Mouse (Mus musculus) spleen, postnatal 36 days (tissue): ENCODE measurements around the gene Olfr427.
"Not testable (repeated sequence)": the region's sequence is repeated elsewhere in the genome, so short reads cannot be mapped to it uniquely, and the experiment has no call there.

Source experiments
- DNase-seq, 2 experiments: peaks; one replicate each; pipeline ENCODE4 v3.0.0; 2022; ENCODE audit warnings: low spot score in 2 of 2, mixed read lengths in 1 of 2

The Olfr427 gene

DNA sequence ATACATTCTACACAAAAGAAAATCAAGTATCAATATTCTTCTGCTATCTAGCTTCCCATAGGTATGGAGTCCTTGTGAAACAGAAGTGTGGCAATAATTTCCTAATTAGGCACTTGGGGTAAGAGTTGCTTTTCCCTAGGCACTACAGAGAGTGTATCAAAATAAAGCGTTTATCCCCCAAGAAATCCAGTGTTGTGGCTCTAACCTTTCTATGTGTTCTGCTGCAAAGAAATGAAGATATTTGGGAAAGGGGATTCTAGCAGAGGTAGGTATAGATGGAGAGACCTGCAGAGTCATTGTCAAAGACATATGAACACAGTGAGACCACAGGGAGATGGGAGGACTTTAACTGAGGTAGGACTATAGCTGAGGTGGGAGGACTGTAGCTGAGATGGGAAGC lies at the start of gene Olfr427:
Olfr427 (plus strand) TSS at position 301 of the 400 bp plus-strand sequence.
- DNase-seq = no peak

DNA sequence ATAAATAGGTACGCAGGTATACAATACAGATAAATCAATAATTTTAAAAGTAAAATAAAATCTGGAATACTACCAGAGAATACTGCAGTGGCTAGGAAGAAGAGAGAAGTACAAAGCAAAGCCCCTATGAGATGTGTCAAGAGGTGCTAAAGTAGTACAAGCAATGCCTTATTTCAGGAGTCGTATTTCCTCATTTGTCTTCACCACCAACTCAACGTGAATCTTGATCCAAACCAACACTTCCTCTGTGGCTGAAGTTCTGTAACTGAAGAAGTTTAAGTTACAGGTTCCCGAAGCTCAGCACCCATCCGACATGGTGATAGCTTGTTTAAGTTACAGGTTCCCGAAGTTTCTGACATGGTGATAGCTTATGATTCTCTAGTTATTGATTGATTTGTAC lies 48.5 kb upstream of the Olfr427 start:
- not testable (repeated sequence) for DNase-seq

DNA sequence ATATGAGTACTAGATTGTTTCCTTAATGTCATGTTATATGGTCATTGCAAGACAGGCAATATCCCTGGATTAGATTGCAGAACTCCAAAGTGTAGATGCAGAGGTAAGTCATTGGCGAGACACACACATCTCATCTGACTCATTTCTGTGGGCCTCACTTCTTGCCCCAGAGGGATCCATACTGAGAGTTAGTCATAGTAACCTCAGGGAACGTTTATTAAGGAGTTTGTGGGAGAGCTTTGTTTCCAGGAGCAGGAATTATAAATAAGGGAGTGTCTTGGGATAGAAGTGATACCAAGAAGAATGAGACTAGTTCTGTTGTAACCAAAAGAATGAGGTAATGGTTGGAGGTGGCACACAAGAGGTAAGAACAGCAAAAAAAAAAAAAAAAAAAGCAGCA lies 47.8 kb upstream of the Olfr427 start, which contains the start of gene Olfr432:
Olfr432 (plus strand) TSS at position 313 of the 400 bp plus-strand sequence.
- DNase-seq = no peak

DNA sequence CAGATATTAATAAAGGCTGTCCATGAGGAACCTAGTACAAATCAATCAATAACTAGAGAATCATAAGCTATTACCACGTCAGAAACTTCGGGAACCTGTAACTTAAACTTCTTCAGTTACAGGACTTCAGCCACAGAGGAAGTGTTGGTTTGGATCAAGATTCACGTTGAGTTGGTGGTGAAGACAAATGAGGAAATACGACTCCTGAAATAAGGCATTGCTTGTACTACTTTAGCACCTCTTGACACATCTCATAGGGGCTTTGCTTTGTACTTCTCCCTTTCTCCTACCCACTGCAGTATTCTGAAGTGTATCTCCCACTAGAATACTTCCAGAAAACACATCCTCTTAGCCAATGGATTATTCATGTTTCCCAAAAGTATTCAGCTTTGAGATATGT lies 47.3 kb upstream of the Olfr427 start:
- DNase-seq = not testable (repeated sequence)

DNA sequence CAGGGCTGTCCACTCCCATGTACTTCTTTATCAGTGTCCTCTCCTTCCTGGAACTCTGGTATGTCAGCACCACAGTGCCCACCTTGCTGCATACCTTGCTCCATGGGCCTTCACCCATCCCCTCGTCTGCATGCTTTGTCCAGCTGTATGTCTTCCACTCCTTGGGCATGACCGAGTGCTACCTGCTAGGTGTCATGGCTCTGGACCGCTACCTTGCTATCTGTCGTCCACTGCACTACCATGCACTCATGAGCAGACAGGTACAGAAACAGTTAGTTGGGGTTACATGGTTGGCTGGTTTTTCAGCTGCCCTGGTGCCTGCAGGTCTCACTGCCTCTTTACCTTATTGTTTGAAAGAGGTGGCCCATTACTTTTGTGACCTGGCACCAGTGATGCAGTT lies 46.2 kb upstream of the Olfr427 start:
- peak in 1 of 2 experiments; percentile 3 for DNase-seq

- DNase-seq = no peak
Measured at GRCm38 (mm10) chr1:174051515-174051914, 45.2 kb upstream of the Olfr427 start.

GRCm38 (mm10) chr1:174051931-174052536 lies 44.7 kb upstream of the Olfr427 start:
- no peak for DNase-seq

DNA sequence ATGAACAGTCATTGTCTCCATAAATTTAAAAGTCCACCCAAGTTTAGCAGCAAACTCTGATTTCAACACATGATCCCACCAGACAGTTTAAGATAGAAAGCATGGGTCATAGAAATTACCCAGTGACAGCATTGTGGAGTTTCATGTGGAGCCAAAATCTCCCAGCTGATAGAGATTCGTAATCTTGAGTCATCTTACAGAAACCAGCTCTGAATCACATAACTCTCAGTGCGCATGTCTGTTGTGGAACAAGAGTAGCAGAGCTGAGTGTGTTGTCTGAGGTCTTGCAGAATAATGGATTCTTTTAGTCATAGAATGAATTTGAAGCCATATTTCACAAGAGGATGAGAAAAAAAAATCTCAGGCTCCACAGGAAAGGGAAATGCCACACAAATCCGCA lies 43.7 kb upstream of the Olfr427 start:
- DNase-seq = no peak

DNA sequence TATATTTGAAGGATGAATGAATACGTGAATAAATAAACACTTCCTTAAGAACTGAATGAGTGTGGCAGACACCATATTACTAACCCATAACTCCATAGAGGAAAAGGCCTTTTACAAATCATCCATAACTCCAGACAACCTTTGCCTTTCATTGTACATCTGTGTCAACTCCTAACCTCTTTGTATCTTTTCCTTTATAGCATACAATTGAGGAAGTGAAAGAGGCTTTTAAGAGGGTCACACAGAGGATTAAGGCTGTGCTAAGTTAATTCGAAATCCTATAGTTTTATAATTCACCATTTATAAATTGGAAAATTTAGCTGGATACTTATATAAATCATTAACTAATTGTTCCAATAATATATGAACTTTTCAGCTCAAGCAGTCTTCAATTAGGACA lies 41.4 kb upstream of the Olfr427 start:
- DNase-seq = no peak

DNA sequence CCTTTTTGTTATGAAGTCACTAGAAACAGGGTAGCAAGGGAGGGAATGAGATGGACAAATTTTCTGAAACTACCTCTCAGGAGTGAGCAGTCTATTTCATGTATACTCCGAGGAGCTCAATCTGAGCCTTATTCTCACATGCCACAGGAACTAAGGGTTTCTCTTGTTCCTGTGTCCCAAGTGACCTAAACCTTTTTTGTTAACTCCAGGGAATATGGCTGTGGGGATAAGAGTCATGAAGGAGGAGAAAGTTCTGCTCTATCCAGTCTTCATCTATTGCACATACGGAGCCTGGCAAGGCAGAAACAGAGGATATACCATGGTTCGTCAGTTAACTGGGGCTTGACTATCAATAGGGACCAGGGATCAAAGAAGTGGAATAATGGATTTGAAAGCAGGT lies 30.4 kb upstream of the Olfr427 start, which contains the start of gene Olfr430:
Olfr430 (plus strand) TSS at position 301 of the 400 bp plus-strand sequence.
- DNase-seq = no peak

- DNase-seq = no peak
Measured at GRCm38 (mm10) chr1:174084031-174084430, 12.7 kb upstream of the Olfr427 start, which contains the start of gene Olfr429. Gene Olfr429, plus strand, starts transcription at chr1:174084331.

DNA sequence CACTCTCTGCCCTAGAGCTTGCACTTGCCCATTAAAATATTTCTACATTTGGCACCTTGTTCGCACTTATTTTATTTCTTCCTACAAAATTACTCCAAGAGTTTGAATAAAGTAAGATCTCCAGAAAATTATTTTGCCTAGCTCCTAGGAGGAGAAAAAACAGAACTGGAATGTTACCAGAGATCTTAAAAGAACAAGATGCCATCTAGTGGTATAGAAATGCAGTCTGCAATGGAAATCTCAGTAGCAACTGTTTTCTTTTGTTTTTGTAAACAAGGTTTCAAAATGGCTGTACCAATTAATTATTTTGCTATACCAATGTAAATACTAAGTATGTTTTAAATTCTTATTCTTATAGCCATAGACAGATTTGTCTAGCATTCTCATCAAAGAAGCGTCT lies 7.0 kb downstream of the Olfr427 start:
- DNase-seq = no peak

DNA sequence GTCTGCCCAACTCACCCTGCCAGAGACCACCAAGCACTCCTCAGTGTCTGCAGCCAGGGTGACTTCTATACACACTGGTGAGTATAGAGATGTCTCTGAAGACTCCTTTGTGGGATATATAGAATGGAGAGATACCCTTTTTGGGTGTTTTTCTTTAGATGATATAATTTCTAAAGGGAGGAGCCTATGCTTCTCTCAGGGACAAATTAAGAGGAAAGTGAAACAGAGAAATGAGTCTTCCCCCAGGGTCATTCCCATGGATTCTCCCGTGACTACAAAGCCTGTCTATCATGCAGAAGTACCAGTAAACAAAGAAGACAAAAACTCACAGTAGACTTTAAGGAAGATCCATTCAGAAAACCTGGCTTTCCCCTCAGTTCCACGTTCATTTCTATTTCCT lies 24.4 kb downstream of the Olfr427 start, which contains the start of gene Olfr231:
Olfr231 (minus strand) TSS at position 101 of the 400 bp plus-strand sequence.
- DNase-seq = no peak

DNA sequence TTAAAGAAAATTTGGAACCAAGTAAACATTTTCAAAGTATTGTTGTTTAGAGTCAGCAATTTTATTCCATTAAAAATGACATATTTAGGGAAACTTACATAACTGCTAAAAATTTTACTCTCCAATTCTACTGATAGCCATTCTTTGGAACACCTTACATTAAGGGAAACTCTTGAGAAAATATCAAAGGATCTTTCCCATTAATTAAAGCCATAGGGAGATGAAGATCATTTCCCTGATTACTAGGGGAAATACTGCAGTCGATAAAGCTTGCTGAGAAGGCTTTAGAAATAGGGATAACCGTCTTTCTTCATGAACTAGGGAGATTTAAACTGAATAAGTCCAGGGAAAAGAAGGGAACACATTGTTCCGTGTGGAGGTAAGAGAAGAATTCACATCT lies 34.5 kb downstream of the Olfr427 start, which contains the start of gene Olfr424:
Olfr424 (plus strand) TSS at position 301 of the 400 bp plus-strand sequence.
- DNase-seq = no peak

DNA sequence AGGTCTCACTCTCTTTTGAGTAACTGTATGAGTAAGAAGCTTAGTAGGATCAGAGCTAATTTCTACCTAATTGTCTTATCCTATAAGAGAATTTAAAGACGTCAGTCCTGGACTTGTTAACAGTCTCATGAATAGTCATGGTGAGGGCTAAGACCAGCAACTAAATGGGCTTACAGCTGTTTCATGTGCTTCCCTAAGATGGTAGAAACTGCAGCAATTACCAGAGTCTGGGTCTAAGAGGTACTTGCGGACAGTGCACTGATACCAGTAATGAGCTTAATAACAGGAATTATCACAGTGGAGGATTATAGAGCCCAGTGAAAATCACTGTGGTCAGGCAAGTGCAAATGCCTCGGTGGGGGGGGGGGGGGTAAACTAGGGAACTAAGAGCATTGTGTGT lies 35.3 kb downstream of the Olfr427 start:
- DNase-seq = no peak

DNA sequence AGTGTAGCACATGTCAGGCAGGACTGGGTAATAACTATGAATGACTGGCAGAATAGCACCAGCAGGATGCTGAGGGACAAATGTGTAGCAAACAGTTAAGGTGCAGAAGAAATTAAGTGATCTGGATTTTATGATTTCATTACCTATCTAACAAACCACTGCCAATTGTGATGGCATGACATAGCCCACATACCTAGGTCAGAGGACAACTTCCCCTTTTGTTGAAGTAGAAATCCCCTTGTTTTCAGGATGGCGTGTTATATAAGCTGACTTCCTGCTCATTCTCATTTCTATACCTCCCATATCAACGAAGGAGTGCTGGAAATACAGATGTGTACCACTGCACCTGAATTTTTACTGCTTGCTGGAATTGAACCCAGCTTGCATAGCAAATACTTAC lies 44.7 kb downstream of the Olfr427 start:
- DNase-seq = peak in 1 of 2 experiments; percentile 5

DNA sequence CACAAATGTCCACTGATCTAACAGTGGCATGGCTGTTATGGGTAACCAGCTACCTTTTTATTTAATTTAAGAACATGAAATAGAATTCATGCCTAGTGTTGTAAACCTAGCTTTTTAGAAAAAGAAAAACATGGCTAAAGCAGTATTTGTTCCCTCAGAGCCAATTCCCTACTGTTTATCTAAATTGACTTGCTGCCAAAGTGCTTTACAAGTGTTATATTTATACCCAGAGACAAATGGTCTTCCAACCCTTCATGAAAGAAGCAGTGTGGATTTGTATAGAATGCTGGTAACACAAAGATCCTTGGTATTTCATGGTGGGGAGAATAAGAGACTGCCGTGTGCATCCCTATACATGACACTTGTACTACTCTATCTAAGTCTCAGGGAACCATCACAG lies 50.0 kb downstream of the Olfr427 start:
- DNase-seq = no peak

- DNase-seq = no peak
Measured at GRCm38 (mm10) chr1:174149289-174149688, 52.6 kb downstream of the Olfr427 start.
